Mouse (Mus musculus) heart, embryonic 12.5 days (tissue): ENCODE data around the gene Gm49318. TPM values are rescaled to one million over a fixed set of nuclear protein-coding genes. Genes with fewer than 3 reads are reported as not detected.

ENCODE experiments used
- ATAC-seq: fragments of 200-750 bp; cut with Nextera tagmentation; 2 replicates; pipeline ENCODE4 v1.8.0; 2017; ENCODE audit warnings: moderate TSS enrichment, moderate library complexity; ENCODE audit not compliant: insufficient number of reproducible peaks, low FRiP score
- H3K27ac ChIP-seq: fragments of 300-500 bp; sonication (generic); 2 replicates; pipeline ENCODE4 v1.5.1; 2016; ENCODE audit warnings: mild to moderate bottlenecking, moderate library complexity; ENCODE audit not compliant: poor library complexity, severe bottlenecking
- H3K27me3 ChIP-seq: fragments of 300-500 bp; sonication (generic); replicated peaks from 2 replicates; pipeline ENCODE4 v1.6.1; 2016; ENCODE audit warnings: mild to moderate bottlenecking, moderate library complexity
- H3K36me3 ChIP-seq: fragments of 300-500 bp; sonication (generic); 2 replicates; pipeline ENCODE4 v1.6.1; 2016; ENCODE audit warnings: mild to moderate bottlenecking, moderate library complexity
- H3K4me1 ChIP-seq: fragments of 300-500 bp; sonication (generic); replicated peaks from 2 replicates; pipeline ENCODE4 v1.6.1; 2016; ENCODE audit warnings: mild to moderate bottlenecking
- H3K4me2 ChIP-seq: fragments of 300-500 bp; sonication (generic); 2 replicates; pipeline ENCODE4 v1.6.1; 2016; ENCODE audit warnings: mild to moderate bottlenecking, moderate library complexity
- H3K4me3 ChIP-seq: fragments of 300-500 bp; sonication (generic); 2 replicates; pipeline ENCODE4 v1.5.1; 2016; ENCODE audit warnings: mild to moderate bottlenecking
- H3K9ac ChIP-seq: fragments of 300-500 bp; sonication (generic); 2 replicates; pipeline ENCODE4 v1.6.1; 2016; ENCODE audit warnings: mild to moderate bottlenecking, moderate library complexity
- H3K9me3 ChIP-seq: fragments of 300-500 bp; sonication (generic); replicated peaks from 2 replicates; pipeline ENCODE4 v1.6.1; 2016; ENCODE audit warnings: mild to moderate bottlenecking, moderate library complexity
- WGBS: fragments of 180-500 bp; shearing (Covaris S2); methylation state at CpG from one replicate; pipeline ENCODE4 v1.1.7; 2016; 5-methylcytosine and 5-hydroxymethylcytosine counted together
- polyA plus RNA-seq: library from polyadenylated mRNA; unstranded; fragments of >200 nt; fragmentation: Nextera tagmentation; extraction: Ambion mirVana; gene quantifications from 2 replicates; pipeline ENCODE4 v1.2.1, GENCODE M21; 2016

The Gm49318 gene
- polyA plus RNA-seq, 1 experiment from 2014 or later = not detected

GRCm38 (mm10) chr9:22051958-22052254 lies 19.2 kb downstream of the Gm49318 start, which contains the start of gene Elavl3:
Gene Elavl3 (minus strand): TSS chr9:22052023.
- ATAC-seq = no peak
- Histone ChIP-seq H3K9ac (0 out of 2 replicates have a peak within 1 kb of the TSS, but pooled peaks have one; percentile 2), H3K36me3 (peaks cover 2% of the 10 kb centered on the region), H3K4me1 (peaks cover 30% of the 10 kb centered on the region), H3K4me3 (peak within 1 kb of the TSS; percentile 36), H3K27me3 (peaks cover 80% of the 10 kb centered on the region), H3K4me2 (peak within 1 kb of the TSS; percentile 69), H3K9me3 (no peaks in the 10 kb centered on the region), H3K27ac (no peak within 1 kb of the TSS)
- WGBS = 3% methylated on average over 16 of the region's 28 CpGs

GRCm38 (mm10) chr9:22051161-22051957 lies 19.7 kb downstream of the Gm49318 start:
- 0 out of 2 replicates have a peak overlapping the region, but pooled peaks have one; percentile 2 for H3K9ac ChIP-seq
- H3K27ac ChIP-seq = no peak overlapping the region
- H3K4me1 ChIP-seq = peaks cover 30% of the 10 kb centered on the region
- peak overlapping the region; percentile 36 for H3K4me3 ChIP-seq
- peak; percentile 11; the same call in 1 of the 2 replicates for ATAC-seq
- no peaks in the 10 kb centered on the region for H3K36me3 ChIP-seq
- peak overlapping the region; percentile 69 for H3K4me2 ChIP-seq
- H3K27me3 ChIP-seq = peaks cover 78% of the 10 kb centered on the region
- WGBS = 3% methylated on average over 65 of the region's 67 CpGs
- no peaks in the 10 kb centered on the region for H3K9me3 ChIP-seq

- Histone ChIP-seq H3K4me1 (peaks cover 30% of the 10 kb centered on the region), H3K4me2 (peak overlapping the region; percentile 69), H3K36me3 (no peaks in the 10 kb centered on the region), H3K27ac (no peak overlapping the region), H3K9me3 (no peaks in the 10 kb centered on the region), H3K9ac (0 out of 2 replicates have a peak overlapping the region, but pooled peaks have one; percentile 2), H3K4me3 (peak overlapping the region; percentile 36), H3K27me3 (peaks cover 69% of the 10 kb centered on the region)
- under 1% methylated on average over 43 of the region's 43 CpGs for WGBS
- peak; percentile 74 for ATAC-seq
Observed at GRCm38 (mm10) chr9:22050351-22050889, 20.6 kb downstream of the Gm49318 start.

- H3K27ac ChIP-seq = no peak overlapping the region
- H3K36me3 ChIP-seq = no peaks in the 10 kb centered on the region
- 0 out of 2 replicates have a peak overlapping the region, but pooled peaks have one; percentile 36 for H3K4me3 ChIP-seq
- no peak overlapping the region for H3K4me2 ChIP-seq
- no peak for ATAC-seq
- WGBS = 47% methylated on average over 4 of the region's 4 CpGs
- no peaks in the 10 kb centered on the region for H3K9me3 ChIP-seq
- H3K27me3 ChIP-seq = peaks cover 62% of the 10 kb centered on the region
- H3K4me1 ChIP-seq = peaks cover 30% of the 10 kb centered on the region
- H3K9ac ChIP-seq = no peak overlapping the region
Observed at GRCm38 (mm10) chr9:22049721-22050270, 21.3 kb downstream of the Gm49318 start.

GRCm38 (mm10) chr9:22049315-22049714 lies 21.7 kb downstream of the Gm49318 start:
- Histone ChIP-seq H3K9me3 (no peaks in the 10 kb centered on the region), H3K27me3 (peaks cover 58% of the 10 kb centered on the region), H3K9ac (no peak overlapping the region), H3K4me1 (peaks cover 26% of the 10 kb centered on the region), H3K36me3 (no peaks in the 10 kb centered on the region), H3K4me3 (no peak overlapping the region), H3K4me2 (no peak overlapping the region), H3K27ac (no peak overlapping the region)
- WGBS = 50% methylated on average over 11 of the region's 11 CpGs
- no peak for ATAC-seq

- no peak overlapping the region for H3K9ac ChIP-seq
- H3K36me3 ChIP-seq = no peaks in the 10 kb centered on the region
- H3K4me2 ChIP-seq = no peak overlapping the region
- 51% methylated on average over 9 of the region's 9 CpGs for WGBS
- H3K27me3 ChIP-seq = peaks cover 38% of the 10 kb centered on the region
- H3K9me3 ChIP-seq = no peaks in the 10 kb centered on the region
- H3K4me1 ChIP-seq = peaks cover 25% of the 10 kb centered on the region
- H3K4me3 ChIP-seq = no peak overlapping the region
- no peak for ATAC-seq
- no peak overlapping the region for H3K27ac ChIP-seq
Observed at GRCm38 (mm10) chr9:22047329-22047728, 23.7 kb downstream of the Gm49318 start.

GRCm38 (mm10) chr9:22041832-22042231 lies 29.2 kb downstream of the Gm49318 start:
- H3K4me1 ChIP-seq = no peaks in the 10 kb centered on the region
- no peak overlapping the region for H3K4me3 ChIP-seq
- H3K27me3 ChIP-seq = no peaks in the 10 kb centered on the region
- ATAC-seq = no peak
- no peaks in the 10 kb centered on the region for H3K9me3 ChIP-seq
- no peak overlapping the region for H3K4me2 ChIP-seq
- no peak overlapping the region for H3K9ac ChIP-seq
- H3K27ac ChIP-seq = no peak overlapping the region
- 59% methylated on average over 2 of the region's 2 CpGs for WGBS
- H3K36me3 ChIP-seq = no peaks in the 10 kb centered on the region

- Histone ChIP-seq H3K36me3 (no peaks in the 10 kb centered on the region), H3K9me3 (no peaks in the 10 kb centered on the region), H3K27ac (no peak overlapping the region), H3K4me1 (no peaks in the 10 kb centered on the region), H3K4me3 (no peak overlapping the region), H3K4me2 (no peak overlapping the region), H3K9ac (no peak overlapping the region), H3K27me3 (no peaks in the 10 kb centered on the region)
- 71% methylated on average over 10 of the region's 10 CpGs for WGBS
- ATAC-seq = no peak
Observed at GRCm38 (mm10) chr9:22037826-22038225, 33.2 kb downstream of the Gm49318 start.

GRCm38 (mm10) chr9:22035300-22036044 lies 35.6 kb downstream of the Gm49318 start:
- WGBS = 46% methylated on average over 6 of the region's 6 CpGs

GRCm38 (mm10) chr9:22030386-22030785 lies 40.7 kb downstream of the Gm49318 start:
- no peak overlapping the region for H3K27ac ChIP-seq
- H3K4me2 ChIP-seq = no peak overlapping the region
- no peak for ATAC-seq
- no peak overlapping the region for H3K9ac ChIP-seq
- H3K4me3 ChIP-seq = no peak overlapping the region
- H3K36me3 ChIP-seq = no peaks in the 10 kb centered on the region
- H3K27me3 ChIP-seq = no peaks in the 10 kb centered on the region
- WGBS = 85% methylated on average over 9 of the region's 9 CpGs
- no peaks in the 10 kb centered on the region for H3K4me1 ChIP-seq
- no peaks in the 10 kb centered on the region for H3K9me3 ChIP-seq

More at GRCm38 (mm10) chr9:22035300-22036044, 35.6 kb downstream of the Gm49318 start:
- Histone ChIP-seq H3K4me1 (no peaks in the 10 kb centered on the region), H3K27me3 (no peaks in the 10 kb centered on the region), H3K27ac (no peak overlapping the region), H3K9me3 (no peaks in the 10 kb centered on the region), H3K36me3 (no peaks in the 10 kb centered on the region), H3K4me3 (no peak overlapping the region), H3K9ac (no peak overlapping the region), H3K4me2 (no peak overlapping the region)
- ATAC-seq = no peak

- H3K36me3 ChIP-seq = no peaks in the 10 kb centered on the region
- H3K27ac ChIP-seq = no peak overlapping the region
- peaks cover 5% of the 10 kb centered on the region; the same call in 1 of the 2 replicates for H3K27me3 ChIP-seq
- 49% methylated on average over 7 of the region's 7 CpGs for WGBS
- H3K9ac ChIP-seq = no peak overlapping the region
- no peak overlapping the region for H3K4me2 ChIP-seq
- H3K4me1 ChIP-seq = no peaks in the 10 kb centered on the region
- no peak for ATAC-seq
- H3K9me3 ChIP-seq = no peaks in the 10 kb centered on the region
- no peak overlapping the region for H3K4me3 ChIP-seq
Observed at GRCm38 (mm10) chr9:22028467-22028866, 42.6 kb downstream of the Gm49318 start.
